ENCODE assay signal across 10 mouse cellular contexts in the genomic region with DNA sequence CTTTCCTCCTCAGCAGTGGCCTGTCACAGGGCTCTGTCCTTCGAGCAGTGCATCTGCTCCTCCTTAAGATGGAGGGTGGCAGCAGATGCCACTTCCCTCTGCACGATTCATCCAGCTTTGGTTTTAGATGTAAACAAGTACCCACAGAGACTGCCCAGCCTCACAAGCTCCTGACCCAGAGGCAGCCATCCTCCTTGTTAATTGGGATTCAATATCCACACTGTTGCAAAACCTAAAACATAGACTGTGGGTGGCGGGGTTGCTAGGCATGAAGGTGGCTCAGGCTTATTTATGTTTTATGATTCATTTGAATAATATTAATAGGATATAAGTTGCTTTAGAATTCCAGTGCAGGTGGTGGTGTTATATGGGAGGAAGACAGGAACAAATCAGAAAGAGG. TPM values are rescaled to one million over a fixed set of nuclear protein-coding genes. Genes with fewer than 3 reads are reported as not detected.
"Had no signal": no experiment of that assay in that cellular context is flagged by ENCODE, and none has a peak within 500 bp of the region (broad histone marks: within the 10 kb centered on the region; RNA-seq: fewer than 3 reads in every experiment).

No protein-coding gene starts in this region.

- DNase-seq: lung, adult 2 months; lung, postnatal 14 days; lung, postnatal 36 days; right cerebral cortex, postnatal 14 days; thymus, adult 2 months; thymus, postnatal 25 days; thymus, postnatal 4 days had no signal

RNA-seq across cellular contexts. Expression of a gene that starts 35.0 kb away (rescaled TPM):
- total RNA-seq: megakaryocyte progenitor cell, adult 5-6 weeks; monocyte, adult 5-6 weeks; neutrophil, adult 5-6 weeks had no signal
